Mouse (Mus musculus): ENCODE measurements around the gene Espnl.

- TF ChIP-seq MAFK (IDR thresholded peaks at IDR 0.05; ENCODE audit: insufficient read depth, low read depth, low read length) (no peak), ZNF384 (IDR thresholded peaks at IDR 0.05; ENCODE audit: low read depth, low read length) (no peak), CHD2 (IDR thresholded peaks at IDR 0.05; ENCODE audit: low read depth, low read length) (no peak), HCFC1 (IDR thresholded peaks at IDR 0.05; ENCODE audit: borderline replicate concordance, insufficient read depth, low read length) (no peak), ZC3H11A (IDR thresholded peaks at IDR 0.05; ENCODE audit: borderline replicate concordance, low read depth, low read length) (no peak)
These were observed 49.6 kb upstream of the Espnl start for GRCm38 (mm10) chr1:91272260-91272659.

Measured in ES-E14 (cell line).